Mouse (Mus musculus): ENCODE data around the gene Tob1.

Tob1 gene
- long read RNA-seq, experiment 1, transcript Tob1-201 (2 exons, 2,288 nt), result major isoform, 38 of 42 reads
- long read RNA-seq, experiment 1, partial matches to known transcripts, result 0 of 42 reads
- long read RNA-seq, experiment 1, other reads (novel, unspliced or antisense), result 4 of 42 reads
- long read RNA-seq, experiment 2, transcript Tob1-201 (2 exons, 2,288 nt), result major isoform, 24 of 35 reads
- long read RNA-seq, experiment 2, partial matches to known transcripts, result 10 of 35 reads
- long read RNA-seq, experiment 2, other reads (novel, unspliced or antisense), result 1 of 35 reads

DNA sequence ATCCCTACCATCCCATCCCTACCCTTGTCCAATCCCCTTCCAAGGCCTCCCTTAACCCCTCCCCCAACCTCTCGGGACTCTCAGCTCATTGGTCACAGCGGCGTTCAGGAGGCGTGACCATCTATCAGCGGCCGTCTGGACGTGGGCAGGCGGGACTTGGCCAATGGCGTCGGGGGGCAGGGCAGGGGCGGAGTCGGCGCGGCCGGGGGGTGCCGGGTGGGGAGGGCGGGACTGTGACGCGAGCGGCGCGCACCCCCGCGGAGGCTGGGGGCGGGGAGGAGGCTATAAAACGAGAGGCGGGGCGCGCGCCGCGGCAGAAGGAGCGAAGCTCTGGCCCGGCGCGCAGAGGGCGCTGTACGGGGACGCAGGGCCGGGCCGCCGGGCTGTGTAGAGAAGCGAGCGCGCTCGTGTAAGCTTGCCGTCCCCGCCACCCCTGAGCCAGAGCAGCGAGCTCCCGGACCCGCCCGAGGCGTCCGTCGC is at the start of gene Tob1:
Gene Tob1 (plus strand): TSS at position 331 of the 480 bp plus-strand sequence.
- intact Hi-C loops (cut with DNase I), result loop anchor here (5.0 kb wide), 1 partner anchor 49 kb away; no protein-coding TSS in a partner anchor

DNA sequence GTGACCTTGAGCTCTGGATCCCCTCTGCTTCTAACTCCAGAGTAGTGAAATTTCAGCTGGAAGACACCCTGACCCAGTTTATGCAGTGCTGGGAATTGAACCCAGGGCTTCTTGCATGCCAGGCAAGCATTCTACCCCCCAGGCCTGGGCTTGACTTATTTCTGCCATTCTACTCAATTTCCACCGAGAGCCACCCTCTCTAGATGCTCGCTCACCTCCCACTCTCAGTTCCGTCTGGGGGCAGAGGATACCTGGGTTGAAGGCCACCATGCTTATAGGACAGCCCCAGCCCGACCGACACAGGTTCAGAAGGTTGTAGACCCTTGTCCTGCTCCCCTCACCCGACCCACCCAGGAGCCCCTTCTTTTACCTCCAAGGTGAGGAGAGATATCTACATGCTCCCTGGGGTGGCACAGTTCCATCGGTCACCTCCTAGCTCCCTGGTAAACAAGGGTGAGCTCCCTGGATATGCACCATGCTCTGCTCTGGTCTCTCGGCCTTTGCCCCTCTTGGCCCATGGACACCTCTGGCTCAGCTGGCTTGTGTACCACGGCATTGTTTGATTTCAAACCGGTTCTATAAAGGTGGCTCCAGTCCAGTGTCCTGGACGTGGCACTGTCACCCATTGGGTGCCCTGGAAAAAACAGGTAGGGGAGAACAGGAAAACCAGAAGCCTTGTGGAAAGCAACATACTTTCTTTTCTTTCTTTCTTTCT is 49.2 kb upstream of the Tob1 start:
- intact Hi-C loops (cut with DNase I), result loop anchor here (5.0 kb wide), 1 partner anchor 50 kb away; the partner anchor contains the start of gene Tob1

DNA sequence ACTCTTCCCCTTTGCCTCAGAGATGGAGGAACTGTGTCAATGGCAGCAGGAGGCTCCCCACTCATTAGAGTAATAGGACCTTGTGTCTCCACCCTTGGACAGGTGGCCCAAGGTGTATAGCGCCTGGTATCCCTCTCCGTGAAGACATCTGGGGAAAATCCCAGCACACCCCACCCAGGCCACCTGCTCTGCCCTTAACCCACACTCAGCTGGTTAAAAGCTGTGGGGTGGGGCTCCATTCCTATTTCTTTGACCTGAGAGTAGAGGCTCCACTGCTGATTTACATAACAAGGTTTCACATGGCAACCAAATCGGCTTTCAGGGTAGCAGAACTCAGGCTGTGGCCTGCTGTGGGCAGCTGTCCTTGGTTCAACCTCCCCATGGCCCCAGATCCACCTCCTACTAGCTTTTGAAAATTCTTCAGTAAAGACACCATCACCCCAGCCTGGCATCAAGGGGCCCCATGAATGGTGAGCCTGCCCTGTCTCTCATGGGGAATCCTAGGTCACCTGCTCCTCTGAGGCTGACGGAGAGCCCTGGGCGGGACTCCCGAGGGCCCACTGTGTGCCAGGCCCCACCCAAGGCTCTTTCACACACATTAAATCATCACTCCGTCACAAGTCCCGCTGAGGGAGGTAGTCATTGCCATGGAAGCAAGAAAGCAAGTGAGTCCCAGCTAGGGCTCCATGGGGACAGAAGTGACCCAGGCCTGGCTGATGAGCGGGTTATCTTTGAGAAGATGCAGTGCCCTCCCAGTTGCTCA is 48.1 kb upstream of the Tob1 start:
- intact Hi-C loops (cut with DNase I), result loop anchor here (5.0 kb wide), 1 partner anchor 49 kb away; the partner anchor contains the start of gene Tob1

DNA sequence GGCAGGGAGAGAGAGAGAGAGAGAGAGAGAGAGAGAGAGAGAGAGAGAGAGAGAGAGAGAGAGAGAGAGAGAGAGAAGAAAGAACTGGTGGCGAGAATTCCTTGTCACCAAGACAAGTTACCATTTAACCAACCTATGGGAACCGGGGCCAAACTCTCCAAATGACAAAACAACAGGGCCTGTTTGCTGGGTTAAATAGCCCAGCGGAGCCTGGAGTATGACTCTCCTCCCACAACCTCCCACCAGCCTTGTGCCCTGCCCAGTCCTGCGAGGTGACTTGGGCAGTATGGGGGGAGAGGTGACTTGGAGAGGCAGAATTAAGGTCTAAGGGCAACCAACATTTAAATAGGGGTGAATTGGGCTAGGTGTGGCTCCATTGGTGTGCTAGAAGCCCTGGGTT is 45.5 kb upstream of the Tob1 start:
- intact Hi-C loops (cut with DNase I), result no loop called here

DNA sequence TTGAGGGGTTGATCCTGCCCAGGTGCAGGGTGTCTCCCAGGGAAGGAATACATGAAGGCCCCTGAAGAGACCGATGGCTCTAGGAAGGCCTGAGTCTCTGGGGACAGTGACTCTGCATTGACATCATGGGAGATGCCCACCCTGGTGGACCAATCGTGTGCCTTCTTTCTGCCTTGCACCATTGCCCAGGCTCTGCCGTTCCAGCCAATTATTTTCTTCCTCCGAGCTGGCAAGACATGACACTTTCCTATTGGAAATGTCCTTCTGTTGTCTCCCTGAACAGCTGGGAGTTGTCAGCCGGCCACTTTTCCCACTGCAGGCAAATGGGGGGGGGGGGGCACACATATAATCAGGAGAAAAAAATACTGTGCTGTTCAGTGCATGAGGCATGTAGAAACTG is 43.0 kb upstream of the Tob1 start:
- intact Hi-C loops (cut with DNase I), result no loop called here

DNA sequence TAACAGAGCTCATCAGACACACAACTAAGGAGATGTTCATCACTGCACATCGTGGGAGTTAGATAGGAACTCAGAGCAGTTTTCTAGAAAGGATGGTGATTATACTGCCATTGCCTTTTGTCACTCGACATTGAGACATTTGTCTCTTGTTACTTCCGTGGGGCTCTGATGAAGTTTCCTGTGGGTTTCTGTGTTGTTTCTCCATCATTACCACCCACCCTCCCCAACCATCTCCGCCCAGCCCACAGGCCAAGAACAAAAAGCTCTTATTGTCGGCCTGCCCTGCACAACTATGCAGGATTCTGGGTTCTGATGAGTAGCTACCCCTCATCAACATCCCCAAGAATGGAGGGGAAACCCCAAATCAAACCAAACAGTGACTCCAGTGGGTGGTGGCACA is 41.7 kb upstream of the Tob1 start:
- intact Hi-C loops (cut with DNase I), result no loop called here

DNA sequence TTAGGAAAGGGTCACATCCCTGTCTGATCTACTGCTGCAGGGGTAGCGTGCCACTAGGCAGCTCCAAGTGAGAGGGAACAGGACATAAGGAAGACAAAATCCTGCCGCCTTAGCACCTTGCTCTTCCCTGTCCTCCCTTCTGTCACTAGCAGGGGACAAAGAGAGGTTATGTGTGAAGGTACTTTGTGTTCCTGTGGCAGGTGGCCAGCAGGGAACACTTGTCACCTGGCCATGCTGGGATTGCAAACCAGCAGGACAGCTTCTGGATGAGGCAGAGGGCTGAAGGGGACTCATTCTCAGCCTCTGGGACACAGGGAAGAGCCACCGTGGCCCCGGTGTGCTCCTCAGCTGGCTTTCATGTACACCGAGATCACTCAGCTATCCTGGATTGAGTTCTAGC is 39.6 kb upstream of the Tob1 start:
- intact Hi-C loops (cut with DNase I), result no loop called here

DNA sequence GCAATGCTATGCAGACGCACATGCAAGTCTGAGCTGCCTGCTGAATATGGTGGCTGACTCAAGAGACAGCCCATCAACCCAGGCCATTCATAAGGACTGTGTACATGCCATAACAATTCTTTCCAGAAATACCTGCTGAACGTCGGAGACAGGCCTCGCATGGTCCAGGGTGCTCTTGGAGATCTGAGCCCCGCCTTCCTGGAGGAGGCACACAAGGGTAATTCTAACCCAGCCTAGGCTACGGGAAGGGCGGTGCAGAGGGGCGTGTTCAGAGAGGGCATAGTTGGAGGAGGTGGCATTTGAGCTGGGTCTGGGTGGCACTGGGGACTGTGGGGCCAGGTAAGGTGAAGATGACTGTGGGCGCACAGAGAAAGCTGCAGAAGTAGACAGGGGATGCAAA is 39.1 kb upstream of the Tob1 start:
- intact Hi-C loops (cut with DNase I), result no loop called here

DNA sequence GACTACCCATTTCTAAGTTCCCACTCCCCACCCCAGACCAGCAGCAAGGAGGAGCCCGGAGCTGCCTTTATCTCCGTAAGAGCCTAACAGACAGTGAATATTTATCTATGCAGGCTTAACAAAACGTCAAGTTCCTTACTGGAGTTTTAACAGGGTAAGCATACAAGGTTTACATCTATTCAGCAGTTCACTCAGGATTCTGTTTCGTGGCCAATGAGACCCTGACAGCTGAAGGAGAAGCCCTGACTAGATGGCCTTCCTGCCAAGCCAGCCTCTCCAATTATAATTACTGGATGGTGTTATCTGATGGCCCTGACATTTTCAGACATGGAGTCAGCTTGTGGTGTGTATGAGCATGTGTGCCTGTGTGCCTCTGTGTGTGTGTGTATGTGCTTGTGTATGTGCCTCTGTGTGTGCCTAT is 37.5 kb upstream of the Tob1 start:
- intact Hi-C loops (cut with DNase I), result no loop called here

DNA sequence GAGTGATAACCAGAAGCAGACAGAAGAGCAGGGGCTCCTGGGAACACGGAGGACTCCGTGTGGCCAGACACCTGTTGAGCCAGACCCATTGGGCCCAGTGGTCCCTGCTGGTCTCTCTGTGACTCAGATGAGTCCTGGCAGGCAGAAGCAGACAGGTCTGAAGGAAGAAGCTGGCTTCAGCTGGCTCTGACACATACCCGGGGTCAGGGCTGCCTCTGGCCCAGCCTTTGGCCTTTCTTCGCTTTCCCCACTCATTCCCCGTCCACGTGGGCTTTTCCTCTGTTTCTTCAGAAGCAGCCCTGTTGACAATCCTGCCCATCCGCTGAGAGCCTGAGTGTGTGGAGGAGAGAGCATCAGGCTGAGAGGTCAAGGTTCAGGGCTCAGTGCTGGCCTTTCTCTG is 36.0 kb upstream of the Tob1 start:
- intact Hi-C loops (cut with DNase I), result no loop called here

DNA sequence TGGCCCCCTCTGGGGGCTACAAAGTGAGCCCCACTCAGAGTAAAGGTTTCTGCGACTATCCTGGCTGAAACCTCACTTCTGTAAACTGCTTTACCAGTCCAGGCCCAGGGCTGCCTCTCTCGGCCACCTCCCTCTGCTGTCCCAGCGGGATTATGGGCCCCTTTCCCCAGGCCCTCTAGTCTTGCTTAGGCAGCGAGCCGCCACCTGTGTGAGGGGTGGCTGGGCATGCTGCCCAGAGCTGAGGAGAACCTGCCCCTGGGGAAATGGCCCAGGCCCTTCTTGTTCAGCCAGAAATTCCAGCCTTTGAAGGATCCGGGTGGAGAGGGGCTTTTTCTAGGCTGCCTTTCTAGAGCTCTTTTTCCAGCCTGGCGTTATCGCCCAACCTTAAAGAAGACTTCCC is 35.6 kb upstream of the Tob1 start:
- intact Hi-C loops (cut with DNase I), result no loop called here

DNA sequence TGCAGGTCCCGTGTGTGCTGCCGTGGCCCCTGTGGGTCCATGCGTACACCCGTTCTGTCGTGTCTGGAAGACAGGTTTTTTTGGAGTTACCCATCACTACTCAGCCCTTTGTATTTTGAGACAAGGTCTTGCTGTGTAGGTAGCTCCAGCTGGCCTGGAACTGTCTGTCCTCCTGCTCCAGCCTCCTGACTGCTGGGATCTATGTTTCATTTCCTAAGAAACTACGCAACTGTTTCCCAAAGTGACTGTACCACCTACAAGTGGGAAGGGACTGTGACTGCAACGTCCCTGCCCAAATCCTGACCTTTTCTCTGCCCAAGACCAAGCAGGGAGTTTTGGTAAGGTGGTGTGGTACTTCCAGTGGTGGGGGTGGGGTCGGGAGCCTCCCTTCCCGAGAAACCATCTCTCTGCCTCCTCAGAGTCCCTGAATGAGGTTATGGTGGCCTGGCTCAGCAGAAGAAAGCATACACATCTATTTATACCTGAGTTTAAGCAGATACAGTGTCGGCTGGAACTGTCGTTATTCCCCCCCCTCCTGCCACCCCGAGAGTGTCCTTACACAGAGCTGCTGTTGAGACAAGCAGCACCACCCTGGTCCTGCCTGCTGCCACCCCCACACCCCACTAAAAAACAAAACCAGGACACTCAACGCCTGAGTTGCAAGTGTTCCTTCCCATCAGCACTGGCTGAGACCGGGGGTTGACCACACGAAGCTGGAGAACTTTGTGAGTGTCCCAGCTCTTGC is 33.2 kb upstream of the Tob1 start:
- intact Hi-C loops (cut with DNase I), result no loop called here

DNA sequence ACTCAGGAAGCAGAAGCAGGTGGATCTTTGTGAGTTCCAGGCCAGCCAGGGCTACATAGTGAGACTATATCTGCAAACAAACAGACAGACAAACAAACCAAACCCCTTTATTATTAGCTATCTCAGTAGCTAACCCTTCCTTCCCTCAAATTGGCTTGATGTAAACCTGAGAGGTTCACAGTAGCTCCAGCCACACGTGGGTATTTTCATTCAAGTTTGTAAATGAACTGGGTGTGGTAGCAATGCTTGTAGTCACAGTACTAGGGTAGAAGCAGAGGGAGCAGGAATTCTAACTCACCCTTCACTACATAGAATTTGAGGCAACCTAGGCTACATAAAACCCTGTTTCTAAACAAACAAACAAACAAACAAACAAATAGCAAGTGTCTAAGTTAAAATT is 31.5 kb upstream of the Tob1 start:
- intact Hi-C loops (cut with DNase I), result no loop called here

DNA sequence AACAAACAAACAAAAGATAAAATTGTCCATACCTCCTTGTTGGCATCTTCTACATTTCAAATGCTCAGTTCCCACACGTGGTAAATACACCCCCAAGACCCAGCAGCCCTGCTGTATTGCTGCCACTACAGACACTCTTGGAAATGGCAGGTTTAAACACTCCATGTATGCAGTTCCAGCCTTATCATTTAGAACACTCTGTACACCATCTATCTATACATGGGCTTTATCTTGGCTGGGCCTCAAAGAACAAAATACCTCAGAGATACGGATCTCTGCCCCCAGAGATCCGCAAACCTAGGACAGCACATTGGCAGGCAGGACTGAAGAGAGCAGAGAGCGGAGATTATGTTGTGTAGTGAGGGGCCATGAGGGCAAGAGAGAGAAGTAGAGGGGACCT is 31.1 kb upstream of the Tob1 start:
- intact Hi-C loops (cut with DNase I), result no loop called here

DNA sequence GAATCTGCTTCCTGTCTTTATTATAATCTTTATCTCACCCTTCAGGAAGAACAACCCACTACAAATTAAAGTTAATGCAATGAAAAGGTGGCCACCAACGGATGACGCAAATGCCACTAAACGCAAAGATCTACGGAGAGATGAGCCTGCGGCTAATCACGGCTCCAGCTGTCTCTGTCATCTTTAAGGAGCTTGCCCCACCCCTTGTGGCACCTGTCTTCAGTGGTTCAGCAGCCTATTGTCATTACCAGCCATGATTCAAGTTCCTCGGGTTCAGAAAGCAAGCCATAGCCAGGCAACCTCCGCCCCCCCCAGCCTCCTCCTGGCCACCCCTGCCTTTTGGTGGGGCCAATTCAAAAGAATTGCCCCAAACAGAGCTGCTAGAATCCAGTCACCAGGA is 29.6 kb upstream of the Tob1 start:
- intact Hi-C loops (cut with DNase I), result no loop called here

DNA sequence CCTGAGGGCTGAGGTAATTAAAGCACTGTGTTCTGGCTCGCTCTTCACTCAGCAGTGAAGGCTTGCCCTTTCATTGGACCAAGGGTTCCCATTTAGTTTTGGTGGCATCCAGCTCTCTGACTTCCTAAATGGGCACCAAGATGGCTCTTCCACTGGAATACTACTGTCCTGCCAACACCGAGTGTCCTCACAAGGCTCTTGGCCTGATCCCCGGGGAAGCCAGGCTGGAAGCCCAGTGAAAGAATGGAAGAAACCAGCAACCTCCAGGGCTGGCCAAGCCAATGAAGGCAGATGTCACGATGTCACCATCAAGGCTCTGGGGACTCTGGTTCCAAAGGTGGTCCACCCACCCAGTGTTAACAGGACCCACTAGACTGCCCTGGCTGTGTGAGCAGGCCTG is 28.5 kb upstream of the Tob1 start:
- intact Hi-C loops (cut with DNase I), result no loop called here

DNA sequence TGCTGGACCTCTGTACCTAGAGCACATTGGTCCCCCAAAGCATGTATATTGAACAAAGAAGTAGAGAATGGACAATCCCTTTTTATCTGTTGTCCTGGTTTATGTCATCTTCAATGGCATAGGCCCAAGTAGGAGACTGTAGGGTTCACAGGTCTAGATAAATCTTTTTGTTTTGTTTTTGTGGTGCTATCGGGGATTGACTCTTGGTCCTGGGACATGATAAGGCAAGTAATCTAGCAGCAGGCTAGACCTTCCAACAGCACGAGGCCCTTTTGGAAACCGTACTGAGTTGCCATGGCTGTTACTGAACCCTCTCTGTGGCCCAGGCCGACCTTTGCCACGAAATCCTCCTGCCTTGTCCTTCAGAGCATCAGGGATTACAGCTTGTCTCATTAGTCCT is 28.1 kb upstream of the Tob1 start:
- intact Hi-C loops (cut with DNase I), result no loop called here

DNA sequence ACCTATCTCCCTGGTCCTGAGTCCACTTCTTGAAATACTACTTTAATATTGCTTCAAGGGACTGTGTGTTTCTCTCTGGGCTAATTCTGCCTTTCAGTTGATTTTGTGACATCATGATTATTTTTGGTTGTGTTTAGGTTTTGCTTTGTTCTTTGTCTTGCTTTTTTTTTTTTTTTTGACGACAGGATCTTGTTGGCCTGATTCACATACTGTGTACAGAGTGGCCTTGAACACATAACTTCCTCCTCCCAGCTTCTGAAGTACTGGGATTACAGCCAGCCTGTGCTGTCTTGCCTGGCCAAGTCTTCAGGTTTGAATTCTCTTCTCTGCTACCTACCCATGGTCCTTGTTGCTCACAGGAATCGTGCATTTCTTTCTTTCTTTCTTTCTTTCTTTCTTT is 27.6 kb upstream of the Tob1 start:
- intact Hi-C loops (cut with DNase I), result no loop called here

DNA sequence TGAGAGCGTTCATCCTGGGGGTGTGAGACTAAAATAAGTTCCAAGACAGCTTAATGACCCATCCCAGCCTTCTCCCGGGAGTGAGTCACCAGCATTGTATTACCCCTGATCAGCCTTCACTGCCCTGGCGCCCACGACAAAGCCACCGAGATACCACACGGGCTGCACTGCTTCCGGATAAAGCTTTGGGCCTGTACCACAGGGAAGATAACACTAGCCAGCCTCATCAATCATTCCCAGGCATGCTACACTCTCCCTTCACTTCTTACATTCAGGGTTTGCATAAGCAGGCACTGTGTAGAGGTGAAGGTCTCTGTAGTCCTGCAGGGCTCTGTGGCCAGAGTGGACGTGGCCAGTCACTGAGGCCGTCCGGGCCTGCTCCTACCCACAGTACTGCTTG is 21.7 kb upstream of the Tob1 start:
- intact Hi-C loops (cut with DNase I), result no loop called here

DNA sequence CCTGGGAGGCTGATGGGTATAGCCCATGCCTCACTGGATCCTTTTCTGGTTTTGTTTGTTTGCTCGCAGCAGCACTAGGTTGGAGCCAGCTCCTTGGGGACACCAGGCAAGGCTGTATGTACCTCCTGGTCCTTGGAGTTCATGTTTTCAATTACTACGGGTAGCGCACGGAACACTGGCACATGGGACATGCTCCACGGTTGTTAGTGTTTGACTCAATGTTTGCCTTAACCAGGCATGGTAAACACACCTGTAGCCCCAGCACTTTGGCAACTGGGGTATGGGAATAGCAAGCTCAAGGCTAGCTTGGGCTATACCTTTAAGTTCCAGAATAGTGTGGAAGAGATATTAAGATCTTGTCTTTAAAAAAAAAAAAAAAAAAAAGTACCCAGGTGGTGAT is 20.6 kb upstream of the Tob1 start:
- intact Hi-C loops (cut with DNase I), result no loop called here

DNA sequence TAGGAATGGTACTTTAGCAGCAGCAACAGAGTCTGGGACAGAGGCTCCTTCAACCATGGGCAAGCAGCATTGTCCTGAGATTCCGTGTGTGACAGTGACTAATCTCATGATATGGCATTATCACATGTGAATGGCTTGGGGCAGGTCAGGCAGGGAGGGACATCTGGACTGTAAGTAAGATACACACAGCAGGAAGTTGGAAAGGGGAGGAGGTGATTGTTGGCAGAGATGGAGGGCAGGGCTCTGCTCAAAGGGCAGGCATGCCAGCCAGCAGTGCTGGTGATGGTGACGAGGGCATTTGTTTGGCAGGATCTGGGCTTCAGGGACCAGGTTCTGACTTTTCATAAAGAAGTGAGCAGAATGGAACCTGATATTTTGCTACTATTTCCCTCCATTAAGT is 18.1 kb upstream of the Tob1 start:
- intact Hi-C loops (cut with DNase I), result no loop called here

Data from adrenal gland (tissue).